Mouse (Mus musculus): ENCODE data around the gene Cuedc1.

Cuedc1 gene

GRCm38 (mm10) chr11:88086737-88087627 lies 10.9 kb upstream of the Cuedc1 start:
- peak; percentile 85 for DNase-seq

DNA sequence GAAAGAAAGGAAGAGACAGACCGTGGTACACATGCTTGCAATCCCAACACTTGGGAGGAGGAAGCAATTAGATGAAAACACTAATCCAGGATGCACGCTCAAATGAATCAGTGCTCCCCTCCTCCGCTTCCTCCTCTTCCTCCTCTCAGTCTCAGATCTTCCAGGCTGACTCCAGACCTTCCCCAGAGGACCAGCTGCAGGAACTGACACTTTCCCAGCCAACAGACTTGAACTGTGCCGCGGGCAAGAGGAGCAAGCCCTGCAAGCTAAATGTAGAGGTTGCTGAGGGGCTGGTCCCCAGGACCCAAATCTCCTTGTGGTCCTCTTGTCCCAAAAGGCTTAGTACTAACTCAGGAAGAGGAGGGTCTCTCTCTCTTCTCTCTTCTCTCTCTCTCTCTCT lies 8.7 kb upstream of the Cuedc1 start:
- DNase-seq: no peak

DNA sequence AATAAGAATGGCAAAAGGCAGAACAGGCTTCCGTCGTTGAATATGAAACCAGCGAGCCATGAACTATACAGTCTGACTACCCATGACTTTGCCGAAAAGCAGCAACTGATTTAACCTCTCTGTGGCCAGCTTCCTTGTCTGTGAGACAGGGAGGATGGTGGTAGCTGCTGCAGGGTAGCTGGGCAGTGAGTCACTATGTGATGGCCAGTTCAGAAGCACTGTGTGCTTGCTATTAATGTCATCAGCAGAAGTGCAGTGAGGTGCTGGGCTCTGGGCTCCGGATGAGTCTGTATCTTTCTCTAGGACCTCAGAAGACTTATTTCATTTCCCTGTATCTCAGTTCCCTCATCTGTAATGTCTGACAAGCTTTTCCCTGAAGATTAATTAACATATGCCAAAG lies 7.6 kb upstream of the Cuedc1 start:
- DNase-seq: no peak

GRCm38 (mm10) chr11:88091949-88092348 lies 5.9 kb upstream of the Cuedc1 start:
- DNase-seq: no peak

GRCm38 (mm10) chr11:88097173-88097572 lies 685 bp upstream of the Cuedc1 start:
- DNase-seq: no peak

DNA sequence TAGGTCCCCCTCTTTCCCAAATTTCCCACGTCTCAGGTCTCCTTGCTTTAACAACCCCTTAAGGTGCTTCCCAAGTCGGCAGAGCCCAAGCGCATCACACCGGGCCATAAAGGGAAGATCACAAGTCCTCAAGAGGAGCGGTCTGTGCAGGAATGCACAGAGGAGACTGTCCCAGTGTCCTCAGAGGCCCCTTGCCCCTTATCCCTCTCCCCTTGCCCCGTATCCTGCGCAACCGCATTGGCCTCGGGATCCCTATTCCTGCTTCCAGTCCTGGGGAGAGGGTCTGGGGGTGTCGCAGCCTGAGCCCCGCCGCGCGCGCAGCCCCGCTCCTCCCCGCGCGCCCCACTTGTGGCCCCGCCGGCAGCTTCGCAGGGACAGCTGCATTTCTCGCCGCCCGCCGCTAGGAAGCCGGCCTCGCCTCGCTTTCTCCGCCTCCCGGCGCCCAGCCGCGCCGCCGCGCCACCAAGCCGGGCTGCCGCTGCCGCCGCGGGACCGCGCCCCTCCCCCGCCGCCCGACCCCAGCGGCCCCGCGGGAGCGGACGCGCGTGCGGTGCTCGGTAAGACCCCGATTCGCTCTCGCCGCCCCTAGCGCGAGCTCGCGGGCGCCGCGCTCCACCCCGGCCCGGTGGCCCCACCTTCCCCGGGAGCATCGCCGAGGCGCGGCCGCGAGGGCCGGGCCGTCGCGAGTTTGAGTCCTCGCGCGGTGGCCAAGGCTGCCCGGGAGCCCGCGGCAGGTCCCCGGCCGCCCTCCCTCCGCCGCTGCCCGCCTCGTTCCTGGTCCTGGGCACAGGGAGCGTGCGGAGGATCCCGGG lies 1.1 kb downstream of the Cuedc1 start:
- peak; percentile 66 for DNase-seq

DNA sequence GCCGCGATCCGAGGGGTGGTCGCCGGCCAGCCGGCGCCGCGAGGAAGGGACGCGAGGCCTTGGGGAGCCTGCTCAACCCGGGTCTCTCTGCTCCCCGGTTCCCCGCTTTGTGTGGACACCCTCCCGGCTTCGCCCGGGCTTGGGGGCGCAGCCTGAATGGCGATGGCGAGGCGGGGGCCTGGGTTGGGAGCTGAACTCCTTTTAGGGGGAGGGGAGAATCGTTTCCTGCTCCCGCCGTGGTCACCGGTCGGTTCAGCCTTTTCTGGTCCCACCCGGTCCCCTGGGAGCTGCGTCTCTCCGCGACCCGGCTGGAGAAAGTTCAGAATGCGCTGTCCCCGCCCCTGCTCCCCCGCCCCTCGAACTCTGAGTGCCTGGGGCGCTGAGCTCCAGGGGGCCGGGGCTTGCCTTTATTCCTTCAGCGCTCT lies 1.8 kb downstream of the Cuedc1 start:
- peak; percentile 76 for DNase-seq

DNA sequence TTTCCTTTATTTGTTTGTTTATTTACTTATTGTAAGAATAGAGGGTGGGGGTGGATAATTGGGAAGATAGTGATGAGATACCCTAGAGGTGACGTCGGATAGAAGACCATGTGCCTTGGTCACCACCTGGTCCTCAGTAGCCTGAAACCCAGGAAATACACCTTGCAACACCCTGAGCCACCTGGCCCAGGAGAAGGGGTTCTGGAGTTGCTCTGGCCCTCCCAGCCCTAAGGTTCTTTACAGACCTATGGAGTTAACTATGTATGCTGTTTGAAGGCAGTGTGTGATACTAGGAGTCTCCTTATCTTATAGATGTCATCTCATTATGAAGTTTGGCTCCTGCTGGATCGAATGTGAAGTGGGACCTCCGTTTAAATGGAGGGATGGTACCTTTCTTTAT lies 2.3 kb downstream of the Cuedc1 start:
- no peak for DNase-seq

GRCm38 (mm10) chr11:88103214-88103941 lies 5.5 kb downstream of the Cuedc1 start:
- DNase-seq: no peak

GRCm38 (mm10) chr11:88105494-88106291 lies 7.8 kb downstream of the Cuedc1 start:
- no peak for DNase-seq

- no peak for DNase-seq
Measured at GRCm38 (mm10) chr11:88106292-88106554, 8.4 kb downstream of the Cuedc1 start.

DNA sequence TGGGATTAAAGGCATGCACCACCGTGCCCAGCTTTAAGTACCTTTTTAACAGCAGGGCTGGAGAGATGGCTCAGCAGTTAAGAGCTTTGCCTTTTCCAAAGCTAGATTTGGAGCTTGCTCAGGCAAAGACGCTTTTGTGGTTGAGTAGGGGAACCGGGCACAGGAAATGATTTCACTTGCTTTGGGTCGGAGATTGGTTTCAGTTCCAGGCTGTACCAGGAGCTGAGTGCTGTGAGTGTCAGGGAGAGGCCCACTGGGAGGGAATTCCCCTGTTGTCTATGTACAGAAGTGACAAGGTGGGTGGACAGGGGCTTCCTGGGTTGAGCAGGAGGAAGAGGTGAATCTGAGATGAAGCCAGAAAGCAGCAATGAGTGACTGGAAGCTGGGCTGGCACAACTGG lies 9.5 kb downstream of the Cuedc1 start:
- no peak for DNase-seq

DNA sequence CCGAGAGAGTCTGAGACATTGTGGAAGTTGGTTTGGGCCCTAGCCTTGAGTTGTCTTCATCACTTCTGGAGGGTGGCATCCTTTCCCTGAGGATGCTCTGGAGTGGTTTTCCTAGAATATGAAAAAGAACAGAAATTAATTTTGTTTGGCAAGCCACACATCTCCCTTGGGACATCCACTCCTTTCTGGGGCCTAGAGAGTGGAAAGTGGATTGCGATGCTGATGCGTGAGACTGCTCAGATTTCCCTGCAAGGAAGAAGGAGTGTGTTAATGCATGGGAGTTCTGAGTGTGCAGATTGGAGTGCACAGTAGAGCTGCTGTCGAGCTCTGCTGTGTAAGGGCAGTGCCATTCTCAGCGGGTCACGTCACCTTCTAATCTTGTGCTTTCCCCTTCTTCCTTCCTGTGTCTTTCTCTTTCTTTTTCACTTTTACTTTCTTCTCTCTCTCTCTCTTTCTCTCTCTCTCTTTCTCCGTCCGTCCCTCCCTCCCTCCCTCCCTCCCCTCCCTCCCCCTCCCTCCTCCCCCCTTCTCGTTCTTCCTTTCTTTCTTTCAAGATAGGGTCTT lies 12.3 kb downstream of the Cuedc1 start:
- no peak for DNase-seq

DNA sequence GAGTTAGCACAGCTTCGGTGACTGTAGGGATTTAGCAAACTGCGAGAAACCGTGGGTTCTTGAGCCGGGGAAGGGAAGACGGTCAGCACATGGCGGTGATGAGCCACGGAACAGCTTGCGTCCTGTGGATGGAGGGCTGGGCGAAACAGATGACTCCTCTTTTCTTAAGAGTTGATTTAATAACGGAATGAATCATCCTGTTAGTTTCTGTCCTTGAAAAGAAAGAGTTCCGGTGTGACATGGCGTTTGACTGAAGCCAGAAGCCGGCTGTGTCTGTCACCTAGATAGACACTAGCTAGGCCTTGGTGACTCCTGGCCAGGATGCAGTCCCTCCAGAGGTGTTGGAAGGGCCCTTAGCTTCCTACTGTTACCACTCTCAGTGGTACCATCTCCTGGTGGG lies 14.2 kb downstream of the Cuedc1 start:
- DNase-seq: no peak

DNA sequence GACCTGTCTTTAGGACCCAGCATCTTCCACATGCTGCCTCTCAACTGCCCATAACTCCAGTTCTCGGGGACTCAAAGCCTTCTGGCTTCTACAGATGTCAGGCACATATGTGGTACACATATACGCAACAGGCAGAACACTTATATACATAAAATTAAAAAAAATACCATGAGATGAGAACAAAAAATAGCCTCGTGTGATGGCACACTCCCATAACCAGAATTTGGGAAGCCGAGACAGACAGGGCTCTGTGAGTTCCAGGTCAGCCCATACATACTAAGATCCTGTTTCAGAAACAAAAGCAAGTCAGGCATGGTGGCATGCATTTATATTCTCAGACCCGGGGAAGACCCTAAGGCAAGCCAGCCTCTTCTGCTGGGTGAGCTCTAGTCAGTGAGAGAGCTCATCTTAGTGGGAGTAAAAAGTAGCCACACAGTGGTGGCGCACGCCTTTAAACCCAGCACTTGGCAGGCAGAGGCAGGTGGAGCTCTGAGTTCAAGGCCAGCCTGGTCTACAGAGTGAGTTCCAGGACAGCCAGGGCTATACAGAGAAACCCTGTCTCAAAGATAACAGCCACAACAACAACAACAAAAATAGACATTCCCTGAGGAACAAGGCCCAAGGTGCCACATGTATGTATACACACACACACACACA lies 14.9 kb downstream of the Cuedc1 start:
- DNase-seq: no peak

GRCm38 (mm10) chr11:88113543-88114271 lies 15.8 kb downstream of the Cuedc1 start:
- DNase-seq: peak; percentile 64

DNA sequence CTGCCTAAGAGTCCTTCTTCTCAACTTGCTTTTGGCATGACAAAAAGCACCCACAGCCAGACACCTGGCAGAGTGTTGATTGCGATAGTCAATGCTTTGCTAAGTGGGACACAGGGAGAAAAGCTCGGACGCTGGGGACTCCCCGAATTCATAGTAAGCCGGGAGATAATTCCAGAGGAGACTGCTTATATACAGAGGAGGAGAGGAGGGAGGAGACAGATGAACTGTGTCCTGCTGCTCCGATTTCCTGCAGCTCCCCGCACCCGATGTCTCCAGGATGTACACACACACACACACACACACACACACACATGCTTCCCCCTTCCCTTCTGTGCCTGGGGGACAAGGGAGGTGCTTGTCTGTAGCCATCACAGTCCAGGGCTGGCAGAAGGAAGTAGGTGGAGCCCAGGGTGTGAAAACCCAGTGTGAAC lies 17.0 kb downstream of the Cuedc1 start:
- peak; percentile 68 for DNase-seq

DNA sequence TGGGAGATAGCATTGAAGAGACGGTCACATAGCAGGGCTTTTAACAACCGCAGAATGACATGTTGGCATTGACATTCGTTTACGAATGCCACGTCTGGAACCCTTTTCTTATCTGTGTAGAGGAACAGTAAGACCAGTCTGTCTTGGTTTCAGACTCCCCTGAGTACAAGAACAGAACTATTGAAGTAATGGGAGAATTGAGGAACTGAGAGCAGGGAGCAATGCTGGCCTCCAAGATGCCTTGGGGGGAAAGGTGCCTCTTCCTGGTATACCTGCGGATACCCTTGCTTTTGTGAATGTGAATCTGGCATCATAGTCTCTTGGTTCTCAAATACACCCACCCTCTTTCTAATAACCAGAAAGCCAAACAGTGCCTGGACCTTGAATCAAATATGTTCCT lies 18.7 kb downstream of the Cuedc1 start:
- no peak for DNase-seq

GRCm38 (mm10) chr11:88117356-88118090 lies 19.7 kb downstream of the Cuedc1 start:
- DNase-seq: peak; percentile 60

GRCm38 (mm10) chr11:88118091-88118440 lies 20.2 kb downstream of the Cuedc1 start:
- no peak for DNase-seq
